Mouse (Mus musculus): ENCODE data around the gene Zfp57. TPM values are rescaled to one million over a fixed set of nuclear protein-coding genes. Genes with fewer than 3 reads are reported as not detected.

The Zfp57 gene
- polyA plus RNA-seq, 1 experiment from 2014 or later: 3.4 TPM

DNA sequence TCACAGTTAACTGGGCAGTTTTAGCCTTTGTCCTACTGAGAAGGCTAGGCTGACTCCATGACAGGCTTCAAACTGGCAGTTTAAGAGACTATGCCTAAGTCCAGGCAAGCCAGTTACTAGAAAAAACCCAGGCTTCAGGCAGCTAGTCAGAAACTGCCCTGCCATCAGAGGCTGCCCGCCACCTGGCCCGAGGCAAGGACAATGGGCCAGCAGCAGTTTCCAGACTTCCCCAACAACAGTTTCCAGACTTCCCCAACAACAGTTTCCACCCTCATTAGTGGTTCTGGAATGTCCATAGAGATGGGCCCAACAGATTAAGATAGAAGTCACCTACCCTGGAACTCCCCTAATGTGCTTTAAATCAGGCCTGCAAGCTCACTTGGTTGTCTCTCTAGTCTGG lies 25.5 kb downstream of the Zfp57 start:
- WGBS (ENCODE audit: insufficient replicate concordance): 64% methylated on average over 2 of the region's 2 CpGs
- Histone ChIP-seq H3K9me3 (replicated peaks; ENCODE audit: control insufficient read depth, low read length) (no peaks in the 10 kb centered on the region), H3K27ac (ENCODE audit: low read length) (no peak overlapping the region), H3K36me3 (ENCODE audit: control insufficient read depth, insufficient read depth) (no peaks in the 10 kb centered on the region), H3K4me2 (ENCODE audit: low read depth, low read length) (no peak overlapping the region), H3K9ac (ENCODE audit: low read depth, low read length) (no peak overlapping the region), H3K4me3 (ENCODE audit: low read depth, low read length) (no peak overlapping the region), H3K4me1 (ENCODE audit: control insufficient read depth, low read depth, low read length) (no peaks in the 10 kb centered on the region), H3K27me3 (ENCODE audit: control insufficient read depth, insufficient read depth, low read depth, low read length) (no peaks in the 10 kb centered on the region)
- ATAC-seq (ENCODE audit: low read depth): no peak

DNA sequence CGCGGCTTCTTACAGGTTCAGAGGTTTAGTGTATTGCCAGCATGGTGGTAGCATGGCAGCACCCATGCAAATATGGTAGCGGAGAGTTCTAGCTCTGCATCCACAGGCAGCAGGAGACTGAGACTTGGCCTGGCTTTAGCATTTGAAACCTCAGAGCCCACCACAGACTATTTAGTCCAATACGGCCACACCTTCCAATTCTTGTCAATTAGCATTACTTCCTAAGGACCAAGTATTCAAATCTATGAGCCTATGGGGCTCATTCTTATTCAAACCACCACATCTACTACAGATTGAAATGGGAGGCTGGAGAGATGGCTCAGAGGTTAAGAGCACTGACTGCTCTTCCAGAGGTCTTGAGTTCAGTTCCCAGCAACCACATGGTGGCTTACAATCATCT lies 26.5 kb downstream of the Zfp57 start:
- H3K36me3 ChIP-seq (ENCODE audit: control insufficient read depth, insufficient read depth): no peaks in the 10 kb centered on the region
- no peaks in the 10 kb centered on the region for H3K4me1 ChIP-seq (ENCODE audit: control insufficient read depth, low read depth, low read length)
- no peak overlapping the region for H3K4me2 ChIP-seq (ENCODE audit: low read depth, low read length)
- WGBS (ENCODE audit: insufficient replicate concordance): 78% methylated on average over 4 of the region's 4 CpGs
- H3K27ac ChIP-seq (ENCODE audit: low read length): no peak overlapping the region
- no peaks in the 10 kb centered on the region for H3K27me3 ChIP-seq (ENCODE audit: control insufficient read depth, insufficient read depth, low read depth, low read length)
- H3K9me3 ChIP-seq (replicated peaks; ENCODE audit: control insufficient read depth, low read length): no peaks in the 10 kb centered on the region
- no peak overlapping the region for H3K4me3 ChIP-seq (ENCODE audit: low read depth, low read length)
- no peak overlapping the region for H3K9ac ChIP-seq (ENCODE audit: low read depth, low read length)
- ATAC-seq (ENCODE audit: low read depth): no peak

DNA sequence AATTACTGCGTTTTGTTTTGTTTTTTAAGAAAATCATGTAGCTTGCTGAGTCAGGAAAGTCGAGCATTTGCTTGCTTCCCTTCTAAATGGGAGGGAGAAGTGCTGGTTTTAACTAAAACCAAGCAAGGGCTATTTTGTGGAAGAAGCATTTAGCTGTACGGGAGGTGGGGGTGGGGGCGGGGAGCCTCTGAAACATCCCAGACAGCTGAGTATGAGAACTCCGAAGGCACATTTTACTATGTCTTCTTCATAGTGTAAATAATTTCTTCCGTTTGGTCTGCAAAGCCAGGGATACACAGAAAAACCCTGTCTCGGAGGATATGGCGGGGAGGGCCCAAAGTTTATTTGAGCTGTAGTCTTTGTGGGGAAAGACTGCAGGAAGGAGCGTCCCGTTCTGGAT lies 27.2 kb downstream of the Zfp57 start:
- no peaks in the 10 kb centered on the region for H3K36me3 ChIP-seq (ENCODE audit: control insufficient read depth, insufficient read depth)
- no peak for ATAC-seq (ENCODE audit: low read depth)
- no peaks in the 10 kb centered on the region for H3K9me3 ChIP-seq (replicated peaks; ENCODE audit: control insufficient read depth, low read length)
- H3K9ac ChIP-seq (ENCODE audit: low read depth, low read length): no peak overlapping the region
- H3K27ac ChIP-seq (ENCODE audit: low read length): no peak overlapping the region
- H3K4me3 ChIP-seq (ENCODE audit: low read depth, low read length): peak overlapping the region; percentile 51
- no peaks in the 10 kb centered on the region for H3K4me1 ChIP-seq (ENCODE audit: control insufficient read depth, low read depth, low read length)
- H3K27me3 ChIP-seq (ENCODE audit: control insufficient read depth, insufficient read depth, low read depth, low read length): no peaks in the 10 kb centered on the region
- peak overlapping the region; percentile 39 for H3K4me2 ChIP-seq (ENCODE audit: low read depth, low read length)
- 29% methylated on average over 10 of the region's 10 CpGs for WGBS (ENCODE audit: insufficient replicate concordance)

DNA sequence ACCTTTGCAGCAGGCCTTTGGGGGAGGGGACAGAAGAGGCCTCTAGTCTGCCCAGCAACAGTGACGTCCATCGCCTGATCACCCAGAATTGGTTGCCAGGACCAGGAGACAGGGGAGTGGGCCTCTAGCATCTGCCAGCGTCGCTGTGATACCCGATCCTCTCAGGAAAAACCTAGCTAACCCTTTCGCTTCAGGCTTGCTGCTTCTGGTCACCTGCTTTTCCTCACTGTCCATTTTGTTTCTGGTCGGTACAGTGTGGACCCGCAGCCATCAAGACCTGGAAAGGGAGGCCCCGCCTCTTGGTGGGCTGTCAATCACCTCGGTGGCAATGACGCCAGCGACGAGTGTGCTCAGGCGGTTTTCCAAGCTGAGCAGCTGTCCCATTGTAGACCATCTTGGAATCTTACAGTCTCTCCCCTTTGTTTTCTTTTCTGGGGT lies 27.7 kb downstream of the Zfp57 start:
- under 1% methylated on average over 14 of the region's 14 CpGs for WGBS (ENCODE audit: insufficient replicate concordance)
- H3K36me3 ChIP-seq (ENCODE audit: control insufficient read depth, insufficient read depth): no peaks in the 10 kb centered on the region
- no peaks in the 10 kb centered on the region for H3K4me1 ChIP-seq (ENCODE audit: control insufficient read depth, low read depth, low read length)
- H3K4me2 ChIP-seq (ENCODE audit: low read depth, low read length): peak overlapping the region; percentile 39
- no peaks in the 10 kb centered on the region for H3K9me3 ChIP-seq (replicated peaks; ENCODE audit: control insufficient read depth, low read length)
- peak overlapping the region; percentile 51 for H3K4me3 ChIP-seq (ENCODE audit: low read depth, low read length)
- no peaks in the 10 kb centered on the region for H3K27me3 ChIP-seq (ENCODE audit: control insufficient read depth, insufficient read depth, low read depth, low read length)
- H3K9ac ChIP-seq (ENCODE audit: low read depth, low read length): no peak overlapping the region
- ATAC-seq (ENCODE audit: low read depth): peak; percentile 87
- H3K27ac ChIP-seq (ENCODE audit: low read length): no peak overlapping the region

DNA sequence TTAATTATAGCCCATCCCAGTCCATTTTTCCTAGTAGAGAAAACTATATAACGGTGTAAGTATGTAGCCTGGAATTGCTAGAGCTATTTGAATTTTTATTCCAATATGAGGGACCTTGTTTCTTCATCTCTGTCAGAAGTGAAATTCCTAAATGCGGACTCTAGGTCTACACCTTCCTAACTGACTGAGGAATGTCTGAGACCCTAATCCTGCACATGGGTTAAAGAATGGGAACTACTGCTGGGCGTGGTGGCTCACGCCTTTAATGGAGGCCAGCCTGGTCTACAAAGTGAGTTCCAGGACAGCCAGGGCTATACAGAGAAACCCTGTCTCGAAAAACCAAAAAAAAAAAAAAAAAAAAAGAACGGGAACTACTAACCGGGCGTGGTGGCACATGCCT lies 28.2 kb downstream of the Zfp57 start:
- Histone ChIP-seq H3K27me3 (ENCODE audit: control insufficient read depth, insufficient read depth, low read depth, low read length) (no peaks in the 10 kb centered on the region), H3K4me3 (ENCODE audit: low read depth, low read length) (no peak overlapping the region), H3K27ac (ENCODE audit: low read length) (no peak overlapping the region), H3K4me2 (ENCODE audit: low read depth, low read length) (peak overlapping the region; percentile 39), H3K36me3 (ENCODE audit: control insufficient read depth, insufficient read depth) (no peaks in the 10 kb centered on the region), H3K9me3 (replicated peaks; ENCODE audit: control insufficient read depth, low read length) (no peaks in the 10 kb centered on the region), H3K9ac (ENCODE audit: low read depth, low read length) (no peak overlapping the region), H3K4me1 (ENCODE audit: control insufficient read depth, low read depth, low read length) (no peaks in the 10 kb centered on the region)
- no peak for ATAC-seq (ENCODE audit: low read depth)
- WGBS (ENCODE audit: insufficient replicate concordance): 57% methylated on average over 8 of the region's 8 CpGs

DNA sequence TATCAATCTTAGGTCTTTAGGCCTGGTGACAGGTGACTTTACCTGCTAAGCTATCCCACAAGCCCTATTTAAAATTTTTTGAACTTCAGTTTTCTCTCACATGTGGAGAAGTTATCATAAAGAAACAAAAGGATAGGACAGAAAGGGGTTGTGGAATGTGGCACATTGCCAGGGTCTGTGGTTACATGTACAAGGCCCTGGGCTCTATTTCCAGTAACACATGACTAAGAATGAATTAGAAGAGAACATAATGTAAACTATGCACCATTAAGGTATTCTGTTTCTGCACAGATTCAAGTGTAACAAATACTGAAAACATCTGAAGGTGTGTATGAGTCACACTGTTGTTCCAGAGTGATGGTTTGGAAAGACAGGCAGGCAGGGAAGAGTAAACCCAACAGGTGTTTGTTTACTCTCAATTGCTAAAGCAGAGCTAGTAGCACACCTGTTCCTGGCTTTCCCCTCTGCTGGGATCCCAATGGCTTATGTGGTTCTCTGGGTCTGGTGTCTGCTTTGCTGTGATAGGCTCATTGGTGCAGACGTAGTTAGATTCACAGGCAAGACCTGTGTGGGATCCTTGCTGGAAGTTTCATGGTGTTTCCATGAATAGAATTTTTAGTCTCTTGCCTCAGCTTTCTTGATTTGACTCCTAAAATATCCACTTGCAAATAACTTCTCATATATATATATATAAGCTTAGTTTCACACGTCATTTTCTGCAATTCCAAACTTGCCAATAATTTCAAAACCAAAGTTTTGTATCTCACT lies 38.3 kb downstream of the Zfp57 start:
- H3K27ac ChIP-seq (ENCODE audit: low read length): no peak overlapping the region
- no peaks in the 10 kb centered on the region for H3K4me1 ChIP-seq (ENCODE audit: control insufficient read depth, low read depth, low read length)
- H3K27me3 ChIP-seq (ENCODE audit: control insufficient read depth, insufficient read depth, low read depth, low read length): no peaks in the 10 kb centered on the region; the same call in 1 of the 2 replicates
- no peak overlapping the region for H3K4me3 ChIP-seq (ENCODE audit: low read depth, low read length)
- no peak for ATAC-seq (ENCODE audit: low read depth)
- H3K9me3 ChIP-seq (replicated peaks; ENCODE audit: control insufficient read depth, low read length): no peaks in the 10 kb centered on the region
- H3K4me2 ChIP-seq (ENCODE audit: low read depth, low read length): no peak overlapping the region
- 50% methylated on average over 2 of the region's 2 CpGs for WGBS (ENCODE audit: insufficient replicate concordance)
- no peak overlapping the region for H3K9ac ChIP-seq (ENCODE audit: low read depth, low read length)
- H3K36me3 ChIP-seq (ENCODE audit: control insufficient read depth, insufficient read depth): no peaks in the 10 kb centered on the region

DNA sequence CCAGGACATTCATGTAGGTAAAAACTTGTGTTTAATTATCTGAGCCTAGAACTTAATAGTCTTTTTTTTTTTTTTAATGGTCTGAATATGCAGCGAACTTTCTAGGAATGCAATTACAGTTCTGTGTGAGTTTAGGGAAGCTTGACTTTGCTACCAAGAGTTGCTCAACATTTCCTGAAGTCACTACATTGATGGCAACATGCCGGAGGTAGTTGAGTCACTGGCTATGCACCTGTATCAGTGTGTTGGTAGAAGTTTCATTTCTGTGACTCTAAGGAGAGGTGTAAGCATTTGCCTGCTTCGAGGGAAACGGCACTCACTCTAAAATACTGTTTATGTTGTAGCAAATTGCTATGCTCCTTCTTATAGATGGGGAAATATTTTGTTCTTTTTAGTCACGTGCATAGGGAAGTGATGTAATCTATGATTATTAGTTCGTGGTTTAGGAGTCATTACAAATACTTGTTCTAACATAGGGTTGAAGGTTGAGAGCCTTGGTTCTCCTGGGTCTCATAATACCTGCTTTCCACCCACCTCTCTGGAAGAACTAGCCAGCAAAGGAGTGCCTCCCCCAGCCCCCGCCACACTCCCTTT lies 43.8 kb downstream of the Zfp57 start:
- H3K4me1 ChIP-seq (ENCODE audit: control insufficient read depth, low read depth, low read length): peaks cover 3% of the 10 kb centered on the region
- no peak overlapping the region for H3K27ac ChIP-seq (ENCODE audit: low read length)
- no peak overlapping the region for H3K4me3 ChIP-seq (ENCODE audit: low read depth, low read length)
- H3K4me2 ChIP-seq (ENCODE audit: low read depth, low read length): no peak overlapping the region
- no peaks in the 10 kb centered on the region for H3K36me3 ChIP-seq (ENCODE audit: control insufficient read depth, insufficient read depth)
- 30% methylated on average over 7 of the region's 7 CpGs for WGBS (ENCODE audit: insufficient replicate concordance)
- no peaks in the 10 kb centered on the region for H3K9me3 ChIP-seq (replicated peaks; ENCODE audit: control insufficient read depth, low read length)
- H3K27me3 ChIP-seq (ENCODE audit: control insufficient read depth, insufficient read depth, low read depth, low read length): peaks cover 49% of the 10 kb centered on the region
- H3K9ac ChIP-seq (ENCODE audit: low read depth, low read length): no peak overlapping the region
- no peak for ATAC-seq (ENCODE audit: low read depth)

DNA sequence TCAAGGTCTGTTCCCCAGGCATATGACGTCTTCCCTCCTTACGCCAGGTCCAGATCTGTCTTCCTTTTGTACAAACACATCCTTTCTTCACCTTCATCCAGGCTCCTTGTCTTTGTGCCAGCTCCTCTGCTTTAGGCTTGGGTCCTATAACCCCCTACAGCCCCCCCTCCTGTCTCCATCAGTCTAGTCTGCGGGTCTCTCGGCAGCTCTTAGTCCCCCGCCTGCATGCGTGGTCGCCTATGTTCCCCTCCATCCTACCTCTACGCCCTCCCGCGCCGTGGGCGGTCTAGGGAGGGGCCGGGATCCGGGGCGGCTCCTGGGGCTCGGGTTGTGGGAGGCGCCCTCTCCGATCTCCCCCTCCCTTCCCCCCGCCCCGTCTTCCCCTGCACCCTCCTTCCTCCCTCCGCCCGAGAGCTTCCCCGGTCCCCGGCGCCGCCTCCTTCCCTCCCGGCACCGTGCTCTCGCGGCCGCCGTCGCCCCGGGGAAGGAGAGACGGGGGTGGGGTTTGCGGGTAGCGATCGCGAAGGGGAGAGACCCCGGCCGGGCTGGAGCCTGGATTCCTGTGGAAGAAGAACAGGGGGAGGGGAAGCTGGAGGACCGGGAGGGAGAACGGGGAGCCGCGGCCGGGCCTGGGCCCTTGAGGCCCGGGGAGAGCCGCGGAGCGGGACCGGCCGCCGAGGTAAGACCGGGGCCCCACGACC lies 44.8 kb downstream of the Zfp57 start, which contains the start of gene Gabbr1:
Gene Gabbr1, plus strand, starts transcription at position 356 of the 701 bp plus-strand sequence.
- WGBS (ENCODE audit: insufficient replicate concordance): under 1% methylated on average over 37 of the region's 55 CpGs
- no peaks in the 10 kb centered on the region for H3K9me3 ChIP-seq (replicated peaks; ENCODE audit: control insufficient read depth, low read length)
- peak; percentile 73 for ATAC-seq (ENCODE audit: low read depth)
- peak within 1 kb of the TSS; percentile 61 for H3K4me3 ChIP-seq (ENCODE audit: low read depth, low read length)
- H3K36me3 ChIP-seq (ENCODE audit: control insufficient read depth, insufficient read depth): no peaks in the 10 kb centered on the region
- peak within 1 kb of the TSS; percentile 73 for H3K4me2 ChIP-seq (ENCODE audit: low read depth, low read length)
- peak within 1 kb of the TSS; percentile 61 for H3K9ac ChIP-seq (ENCODE audit: low read depth, low read length)
- H3K27ac ChIP-seq (ENCODE audit: low read length): no peak within 1 kb of the TSS
- peaks cover 3% of the 10 kb centered on the region for H3K4me1 ChIP-seq (ENCODE audit: control insufficient read depth, low read depth, low read length)
- H3K27me3 ChIP-seq (ENCODE audit: control insufficient read depth, insufficient read depth, low read depth, low read length): peaks cover 59% of the 10 kb centered on the region
